Mouse (Mus musculus): ENCODE data around the gene Syce2.
"Not testable (repeated sequence)": the region's sequence is repeated elsewhere in the genome, so short reads cannot be mapped to it uniquely, and the experiment has no call there.

The Syce2 gene

GRCm38 (mm10) chr8:84871376-84872308 is at the start of gene Syce2:
Gene Syce2, plus strand, starts transcription at chr8:84872111.
- DNase-seq (ENCODE audit: low read depth) = peak; percentile 68

GRCm38 (mm10) chr8:84822723-84823122 is 49.2 kb upstream of the Syce2 start, which contains the start of gene Dand5:
Gene Dand5, minus strand, starts transcription at chr8:84822823.
- no peak for DNase-seq (ENCODE audit: low read depth)

GRCm38 (mm10) chr8:84823653-84824052 is 48.3 kb upstream of the Syce2 start:
- no peak for DNase-seq (ENCODE audit: low read depth)

GRCm38 (mm10) chr8:84825636-84826035 is 46.3 kb upstream of the Syce2 start:
- no peak for DNase-seq (ENCODE audit: low read depth)

GRCm38 (mm10) chr8:84826518-84826917 is 45.4 kb upstream of the Syce2 start:
- not testable (repeated sequence) for DNase-seq (ENCODE audit: low read depth)

- no peak for DNase-seq (ENCODE audit: low read depth)
Measured at GRCm38 (mm10) chr8:84831490-84831889, 40.4 kb upstream of the Syce2 start, which contains the start of gene Gadd45gip1. Gene Gadd45gip1, plus strand, starts transcription at chr8:84831522.

- DNase-seq (ENCODE audit: low read depth) = no peak
Measured at GRCm38 (mm10) chr8:84832034-84832717, 39.7 kb upstream of the Syce2 start.

- DNase-seq (ENCODE audit: low read depth) = no peak
Measured at GRCm38 (mm10) chr8:84832759-84833742, 38.9 kb upstream of the Syce2 start.

GRCm38 (mm10) chr8:84834002-84834865 is 37.7 kb upstream of the Syce2 start:
- no peak for DNase-seq (ENCODE audit: low read depth)

GRCm38 (mm10) chr8:84834866-84835855 is 36.8 kb upstream of the Syce2 start:
- DNase-seq (ENCODE audit: low read depth) = no peak

GRCm38 (mm10) chr8:84837149-84837911 is 34.6 kb upstream of the Syce2 start:
- DNase-seq (ENCODE audit: low read depth) = no peak

- DNase-seq (ENCODE audit: low read depth) = no peak
Measured at GRCm38 (mm10) chr8:84837912-84838470, 33.9 kb upstream of the Syce2 start.

- DNase-seq (ENCODE audit: low read depth) = peak; percentile 81
Measured at GRCm38 (mm10) chr8:84838513-84838912, 33.4 kb upstream of the Syce2 start.

- no peak for DNase-seq (ENCODE audit: low read depth)
Measured at GRCm38 (mm10) chr8:84839411-84839810, 32.5 kb upstream of the Syce2 start.

- no peak for DNase-seq (ENCODE audit: low read depth)
Measured at GRCm38 (mm10) chr8:84839875-84840247, 32.0 kb upstream of the Syce2 start.

GRCm38 (mm10) chr8:84840248-84840999 is 31.5 kb upstream of the Syce2 start, which contains the start of gene Rad23a:
Gene Rad23a, minus strand, starts transcription at chr8:84840665.
- DNase-seq (ENCODE audit: low read depth) = peak; percentile 94

- DNase-seq (ENCODE audit: low read depth) = no peak
Measured at GRCm38 (mm10) chr8:84841514-84841913, 30.4 kb upstream of the Syce2 start.
